Mouse (Mus musculus) E14TG2a.4 (cell line): ENCODE results near the gene Zfp526.

Source experiments
- CTCF ChIP-seq: conservative IDR thresholded peaks from 2 replicates; pipeline ENCODE4 v1.5.1; 2014; ENCODE audit warnings: low read length
- NANOG ChIP-seq: IDR thresholded peaks from 2 replicates; pipeline ENCODE4 v1.6.1; 2014; ENCODE audit warnings: borderline replicate concordance, low read length, mixed read lengths
- POU5F1 ChIP-seq: IDR thresholded peaks from 2 replicates; pipeline ENCODE4 v1.6.1; 2014; ENCODE audit warnings: low read length, borderline replicate concordance

DNA sequence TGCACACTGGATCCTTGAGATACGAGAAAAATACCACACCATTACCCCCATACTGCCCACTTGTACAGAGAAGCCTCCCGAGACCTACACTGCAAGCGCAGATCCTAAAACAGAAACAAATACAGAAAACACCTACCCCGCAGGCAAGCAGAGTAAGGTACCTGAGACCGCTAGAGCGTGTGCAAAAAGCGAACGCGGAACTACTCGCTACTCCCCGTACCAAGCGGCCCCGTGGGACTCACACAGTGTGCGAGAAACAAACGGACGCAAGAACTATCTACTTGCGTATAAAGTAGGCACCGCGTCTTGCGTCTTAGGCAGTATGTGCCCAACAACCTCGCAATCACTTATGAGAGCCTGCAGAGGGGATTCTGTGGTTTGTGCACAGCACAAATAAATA, 39.4 kb upstream of the Zfp526 start:
- TF ChIP-seq CTCF, result no peak
- no peak for TF ChIP-seq POU5F1
- TF ChIP-seq NANOG, result no peak
